Comparison of ENCODE assay signal across 8 mouse cellular contexts in the genomic region with DNA sequence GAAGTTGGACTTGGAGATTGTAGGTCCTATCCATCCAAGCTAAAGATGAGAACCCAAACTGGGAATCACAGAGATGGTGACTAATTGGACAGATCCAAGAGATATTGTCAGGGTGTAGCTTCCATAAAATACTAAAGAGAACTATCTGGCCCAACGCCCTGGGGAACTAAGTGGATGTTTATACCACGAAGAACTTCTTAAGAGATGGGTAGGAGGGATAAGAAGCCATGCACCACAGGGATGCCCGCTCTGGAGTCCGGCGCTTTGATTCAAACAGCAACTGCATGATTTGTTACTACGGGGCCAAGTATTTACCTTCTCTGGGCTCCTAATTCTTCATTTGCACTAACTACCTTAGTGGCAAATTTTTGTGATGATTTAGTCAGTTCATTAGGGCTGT. TPM values are rescaled to one million over a fixed set of nuclear protein-coding genes. Genes with fewer than 3 reads are reported as not detected.
DNase-seq lines count a peak whose midpoint lies in the region; ATAC-seq and TF ChIP-seq lines count a peak whose summit lies in the region.

No protein-coding gene starts in this region.

- peaks cover 3% of the 10 kb centered on the region; the same call in 1 of the 2 replicates for H3K4me1 ChIP-seq in forebrain, embryonic 14.5 days (ENCODE audit: control insufficient read depth, insufficient read depth, low read length)
- no peaks in the 10 kb centered on the region; the same call in 1 of the 2 replicates for H3K4me1 ChIP-seq in limb, embryonic 15.5 days
- H3K4me1 ChIP-seq in stomach, embryonic 14.5 days (ENCODE audit: control insufficient read depth, insufficient read depth, low read length), result no peaks in the 10 kb centered on the region

- H3K9me3 ChIP-seq in forebrain, embryonic 14.5 days (replicated peaks; ENCODE audit: control insufficient read depth, low read length), result no peaks in the 10 kb centered on the region
- no peaks in the 10 kb centered on the region for H3K9me3 ChIP-seq in limb, embryonic 15.5 days
- no peaks in the 10 kb centered on the region for H3K9me3 ChIP-seq in stomach, embryonic 14.5 days (ENCODE audit: control insufficient read depth, low read depth, low read length)

- peak overlapping the region; percentile 37 for H3K4me3 ChIP-seq in C2C12 (ENCODE audit: insufficient read depth, poor library complexity, severe bottlenecking)
- peak overlapping the region; percentile 64 for H3K4me3 ChIP-seq in forebrain, embryonic 14.5 days (ENCODE audit: low read depth, low read length)
- peak overlapping the region; percentile 72 for H3K4me3 ChIP-seq in limb, embryonic 15.5 days
- H3K4me3 ChIP-seq in stomach, embryonic 14.5 days (ENCODE audit: low read depth, low read length), result peak overlapping the region; percentile 58

- H3K27me3 ChIP-seq in C2C12 (ENCODE audit: control insufficient read depth, insufficient read depth, insufficient read length), result no peaks in the 10 kb centered on the region
- H3K27me3 ChIP-seq in forebrain, embryonic 14.5 days (replicated peaks; ENCODE audit: control insufficient read depth, insufficient read depth, low read length), result no peaks in the 10 kb centered on the region
- no peaks in the 10 kb centered on the region for H3K27me3 ChIP-seq in limb, embryonic 15.5 days
- H3K27me3 ChIP-seq in stomach, embryonic 14.5 days (ENCODE audit: control insufficient read depth, insufficient read depth, low read length), result no peaks in the 10 kb centered on the region

- H3K4me2 ChIP-seq in forebrain, embryonic 14.5 days (ENCODE audit: low read length), result peak overlapping the region; percentile 63
- H3K4me2 ChIP-seq in limb, embryonic 15.5 days, result peak overlapping the region; percentile 65
- peak overlapping the region; percentile 66 for H3K4me2 ChIP-seq in stomach, embryonic 14.5 days (replicated peaks; ENCODE audit: low read depth, low read length)

- peak; percentile 24 for ATAC-seq in forebrain, embryonic 14.5 days
- ATAC-seq in limb, embryonic 15.5 days (ENCODE audit: insufficient number of reproducible peaks, low FRiP score, low TSS enrichment, low read depth), result no peak
- ATAC-seq in stomach, embryonic 14.5 days (ENCODE audit: insufficient number of reproducible peaks, insufficient read depth, low FRiP score, low read depth), result peak; percentile 12; the same call in 1 of the 2 replicates
- ATAC-seq in erythroid progenitor cell, adult 5-6 weeks (replicated peaks; ENCODE audit: low FRiP score, poor library complexity, severe bottlenecking), result no peak

- H3K79me2 ChIP-seq in C2C12 (ENCODE audit: control insufficient read depth, insufficient read depth), result no peaks in the 10 kb centered on the region

- whole genome bisulfite sequencing in forebrain, embryonic 14.5 days, result 0% methylated on average over 6 of the region's 6 CpGs
- 5% methylated on average over 6 of the region's 6 CpGs for WGBS in limb, embryonic 15.5 days
- whole genome bisulfite sequencing in stomach, embryonic 14.5 days, result 4% methylated on average over 6 of the region's 6 CpGs

- DNase-seq in cerebellum, postnatal 10 days, result peak; percentile 28 to 34
- DNase-seq in cerebellum, postnatal 4 days (ENCODE audit: low spot score in 2 of 2), result no peak
- peak; percentile 35 for DNase-seq in forebrain, embryonic 14.5 days (ENCODE audit: low spot score)
- DNase-seq in thymus, postnatal 14 days, result no peak

- no peaks in the 10 kb centered on the region for H3K79me3 ChIP-seq in C2C12 (ENCODE audit: low read depth)

- no peaks in the 10 kb centered on the region for H3K36me3 ChIP-seq in C2C12 (ENCODE audit: control insufficient read depth, insufficient read depth)
- no peaks in the 10 kb centered on the region for H3K36me3 ChIP-seq in forebrain, embryonic 14.5 days (ENCODE audit: control insufficient read depth, insufficient read depth, low read length)
- 0 out of 2 replicates have a peak, but pooled peaks cover 3% of the 10 kb centered on the region for H3K36me3 ChIP-seq in limb, embryonic 15.5 days
- H3K36me3 ChIP-seq in stomach, embryonic 14.5 days (ENCODE audit: control insufficient read depth, insufficient read depth, low read length), result no peaks in the 10 kb centered on the region; the same call in 1 of the 2 replicates

- H3K9ac ChIP-seq in forebrain, embryonic 14.5 days (ENCODE audit: low read length), result peak overlapping the region; percentile 86
- peak overlapping the region; percentile 65 for H3K9ac ChIP-seq in limb, embryonic 15.5 days
- peak overlapping the region; percentile 43 for H3K9ac ChIP-seq in stomach, embryonic 14.5 days (replicated peaks; ENCODE audit: low read depth, low read length)

- no peak for TF ChIP-seq CTCF in C2C12 (IDR thresholded peaks at IDR 0.05; ENCODE audit: control insufficient read depth, insufficient read depth, insufficient read length)

- H3ac ChIP-seq in C2C12 (ENCODE audit: control insufficient read depth, insufficient read length, low read depth), result peak overlapping the region; percentile 77

- H3K27ac ChIP-seq in forebrain, embryonic 14.5 days (ENCODE audit: low read depth, low read length), result peak overlapping the region; percentile 52; the same call in 1 of the 2 replicates
- peak overlapping the region; percentile 77 for H3K27ac ChIP-seq in limb, embryonic 15.5 days
- H3K27ac ChIP-seq in stomach, embryonic 14.5 days (ENCODE audit: low read length), result no peak overlapping the region

TF ChIP-seq in C2C12, 6 proteins besides CTCF, POLR2A, EP300 and RAD21:
- no peak for TF ChIP-seq CEBPB (IDR thresholded peaks at IDR 0.05; ENCODE audit: low read depth)
- no peak for TF ChIP-seq MAX (IDR thresholded peaks at IDR 0.05)

RNA-seq across cellular contexts. Expression of a gene that starts 0.6 kb away (rescaled TPM):
- polyA plus RNA-seq in C2C12 (2012; fragmentation: generic; extraction: Trizol), result 1.8 TPM
- polyA plus RNA-seq in forebrain, embryonic 14.5 days (2014; fragmentation: Nextera tagmentation; extraction: Ambion mirVana), result 16.6 and 20.2 TPM in 2 replicates
- 14.0 and 15.1 TPM in 2 replicates for polyA plus RNA-seq in limb, embryonic 15.5 days (2015; fragmentation: Nextera tagmentation; extraction: Ambion mirVana)
- 13.8 and 14.6 TPM in 2 replicates for polyA plus RNA-seq in stomach, embryonic 14.5 days (2014; fragmentation: Nextera tagmentation; extraction: Ambion mirVana)
- total RNA-seq in erythroid progenitor cell, adult 5-6 weeks (2015; ENCODE audit: low replicate concordance), result 0.72 TPM in 1 of 2 replicates, not detected in the other
- 1.2 and 3.2 TPM in 2 replicates for total RNA-seq in erythroid progenitor cell, adult 5-6 weeks (2017; ENCODE audit: low replicate concordance)

RNA-seq across cellular contexts. Expression of a gene that starts 40.7 kb away (rescaled TPM):
- polyA plus RNA-seq in C2C12 (2012; fragmentation: generic; extraction: Trizol), result 71.5 TPM
- 116 and 143 TPM in 2 replicates for polyA plus RNA-seq in forebrain, embryonic 14.5 days (2014; fragmentation: Nextera tagmentation; extraction: Ambion mirVana)
- 130 and 132 TPM in 2 replicates for polyA plus RNA-seq in limb, embryonic 15.5 days (2015; fragmentation: Nextera tagmentation; extraction: Ambion mirVana)
- polyA plus RNA-seq in stomach, embryonic 14.5 days (2014; fragmentation: Nextera tagmentation; extraction: Ambion mirVana), result 196 and 200 TPM in 2 replicates
- 790 and 816 TPM in 2 replicates for total RNA-seq in erythroid progenitor cell, adult 5-6 weeks (2015; ENCODE audit: low replicate concordance)
- 704 and 952 TPM in 2 replicates for total RNA-seq in erythroid progenitor cell, adult 5-6 weeks (2017; ENCODE audit: low replicate concordance)

Comparison
In these comparisons a context has a peak if more than half of its experiments do, and no peak if none do; other contexts are left out.
1. DNase-seq: peak in cerebellum, postnatal 10 days (2 of 2) and forebrain, embryonic 14.5 days (single experiment); none in cerebellum, postnatal 4 days (0 of 2) and thymus, postnatal 14 days (single experiment).
2. ATAC-seq: peak in forebrain, embryonic 14.5 days (single experiment) and stomach, embryonic 14.5 days (single experiment); none in limb, embryonic 15.5 days (single experiment) and erythroid progenitor cell, adult 5-6 weeks (single experiment).
3. Peak in every context shown above with its lines, with median percentiles within 50 percentile points of each other: H3K4me3 ChIP-seq, H3K4me2 ChIP-seq and H3K9ac ChIP-seq.